ENCODE assay signal across 11 mouse cellular contexts in the genomic region with DNA sequence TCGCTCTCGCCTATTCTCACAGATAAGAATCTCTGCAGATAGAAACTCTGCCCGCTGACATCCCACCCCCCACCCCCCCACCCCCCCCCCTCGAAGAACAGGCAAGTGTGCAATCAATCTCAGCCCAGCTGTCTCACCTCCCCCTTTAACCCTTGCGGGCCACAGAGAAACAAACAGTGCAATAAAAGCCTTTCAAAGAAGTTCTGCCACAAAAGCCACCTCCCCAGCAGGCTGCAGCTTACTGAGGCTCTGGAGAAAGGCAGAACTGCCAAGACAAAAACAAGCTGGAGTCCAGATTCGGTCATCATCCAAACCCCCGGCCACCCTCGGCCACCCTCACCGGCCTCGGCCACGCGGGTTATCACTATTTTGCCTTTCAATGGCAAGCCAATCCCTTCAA. TPM values are rescaled to one million over a fixed set of nuclear protein-coding genes. Genes with fewer than 3 reads are reported as not detected.
DNase-seq lines count a peak whose midpoint lies in the region; ATAC-seq and TF ChIP-seq lines count a peak whose summit lies in the region.
"Had no signal": no experiment of that assay in that cellular context is flagged by ENCODE, and none has a peak within 500 bp of the region (broad histone marks: within the 10 kb centered on the region; RNA-seq: fewer than 3 reads in every experiment).

No protein-coding gene starts in this region.

- 22% methylated on average over 12 of the region's 12 CpGs for WGBS in lung, embryonic 16.5 days
- 14% methylated on average over 12 of the region's 12 CpGs for WGBS in forebrain, embryonic 10.5 days
- 19% methylated on average over 12 of the region's 12 CpGs for WGBS in limb, embryonic 10.5 days
- WGBS in neural tube, embryonic 13.5 days, result 6% methylated on average over 12 of the region's 12 CpGs

- H3K4me3 ChIP-seq in lung, embryonic 16.5 days (ENCODE audit: low read length), result peak overlapping the region; percentile 31
- peak overlapping the region; percentile 28; the same call in 1 of the 2 replicates for H3K4me3 ChIP-seq in forebrain, embryonic 10.5 days
- H3K4me3 ChIP-seq in limb, embryonic 10.5 days, result 0 out of 2 replicates have a peak overlapping the region, but pooled peaks have one; percentile 13
- H3K4me3 ChIP-seq in neural tube, embryonic 13.5 days, result 0 out of 2 replicates have a peak overlapping the region, but pooled peaks have one; percentile 10
- no peak overlapping the region for H3K4me3 ChIP-seq in gastrocnemius, adult 2 months
- H3K4me3 ChIP-seq: embryonic facial prominence, embryonic 15.5 days; heart, adult 2 months had no signal

- ATAC-seq in lung, embryonic 16.5 days (ENCODE audit: low read depth), result no peak
- ATAC-seq in neural tube, embryonic 13.5 days (ENCODE audit: low read depth), result no peak

- TF ChIP-seq CTCF in gastrocnemius, adult 2 months (IDR thresholded peaks at IDR 0.05), result no peak

- peak overlapping the region; percentile 45 for H3K4me2 ChIP-seq in lung, embryonic 16.5 days (ENCODE audit: low read depth, low read length)
- peak overlapping the region; percentile 44 for H3K4me2 ChIP-seq in neural tube, embryonic 13.5 days
- H3K4me2 ChIP-seq: embryonic facial prominence, embryonic 15.5 days had no signal

- intact Hi-C loops in gastrocnemius, adult 2 months (cut with DNase I), result no loop called here

- H3K36me3 ChIP-seq in lung, embryonic 16.5 days (ENCODE audit: control insufficient read depth, insufficient read depth, low read length), result no peaks in the 10 kb centered on the region; the same call in 1 of the 2 replicates
- peaks cover 12% of the 10 kb centered on the region; the same call in 1 of the 2 replicates for H3K36me3 ChIP-seq in forebrain, embryonic 10.5 days (replicated peaks)
- peaks cover 44% of the 10 kb centered on the region for H3K36me3 ChIP-seq in limb, embryonic 10.5 days
- H3K36me3 ChIP-seq in neural tube, embryonic 13.5 days, result no peaks in the 10 kb centered on the region
- H3K36me3 ChIP-seq: embryonic facial prominence, embryonic 15.5 days had no signal

- H3K4me1 ChIP-seq in lung, embryonic 16.5 days (replicated peaks; ENCODE audit: control insufficient read depth, insufficient read depth, low read length), result peaks cover 26% of the 10 kb centered on the region
- H3K4me1 ChIP-seq in forebrain, embryonic 10.5 days, result peaks cover 66% of the 10 kb centered on the region
- H3K4me1 ChIP-seq in limb, embryonic 10.5 days, result peaks cover 42% of the 10 kb centered on the region
- H3K4me1 ChIP-seq in neural tube, embryonic 13.5 days (replicated peaks), result peaks cover 59% of the 10 kb centered on the region

- peak overlapping the region; percentile 80 for H3K27ac ChIP-seq in lung, embryonic 16.5 days (ENCODE audit: low read length)
- peak overlapping the region; percentile 54; the same call in 1 of the 2 replicates for H3K27ac ChIP-seq in forebrain, embryonic 10.5 days
- H3K27ac ChIP-seq in limb, embryonic 10.5 days, result peak overlapping the region; percentile 70
- H3K27ac ChIP-seq in neural tube, embryonic 13.5 days (replicated peaks), result peak overlapping the region; percentile 76
- no peak overlapping the region for H3K27ac ChIP-seq in gastrocnemius, adult 2 months
- H3K27ac ChIP-seq: embryonic facial prominence, embryonic 15.5 days; heart, adult 2 months had no signal

- no peak for DNase-seq in lung, postnatal 25 days (ENCODE audit: low spot score)
- peak; percentile 42 for DNase-seq in forebrain, embryonic 10.5 days (ENCODE audit: extremely low spot score, low spot score)
- DNase-seq in limb, embryonic 10.5 days (ENCODE audit: low spot score), result no peak
- DNase-seq in gastrocnemius, adult 2 months, result no peak
- no peak for DNase-seq in spleen, postnatal 14 days (ENCODE audit: low spot score in 2 of 2)
- DNase-seq in gastrocnemius, postnatal 25 days, result no peak
- DNase-seq: heart, adult 2 months; kidney, adult 18-20 months had no signal

- no peaks in the 10 kb centered on the region for H3K27me3 ChIP-seq in lung, embryonic 16.5 days (ENCODE audit: control insufficient read depth, insufficient read depth, low read depth, low read length)
- peaks cover 83% of the 10 kb centered on the region for H3K27me3 ChIP-seq in forebrain, embryonic 10.5 days (ENCODE audit: poor library complexity, severe bottlenecking)
- no peaks in the 10 kb centered on the region for H3K27me3 ChIP-seq in limb, embryonic 10.5 days (ENCODE audit: low read depth, poor library complexity, severe bottlenecking)
- H3K27me3 ChIP-seq in neural tube, embryonic 13.5 days, result peaks cover 47% of the 10 kb centered on the region
- H3K27me3 ChIP-seq: embryonic facial prominence, embryonic 15.5 days had no signal

- H3K9me3 ChIP-seq in lung, embryonic 16.5 days (ENCODE audit: control insufficient read depth, low read length), result no peaks in the 10 kb centered on the region
- H3K9me3 ChIP-seq in forebrain, embryonic 10.5 days, result no peaks in the 10 kb centered on the region
- no peaks in the 10 kb centered on the region for H3K9me3 ChIP-seq in limb, embryonic 10.5 days (replicated peaks)
- no peaks in the 10 kb centered on the region for H3K9me3 ChIP-seq in neural tube, embryonic 13.5 days
- H3K9me3 ChIP-seq: embryonic facial prominence, embryonic 15.5 days had no signal

- peak overlapping the region; percentile 53 for H3K9ac ChIP-seq in lung, embryonic 16.5 days (ENCODE audit: low read length)
- H3K9ac ChIP-seq in neural tube, embryonic 13.5 days, result peak overlapping the region; percentile 45; the same call in 1 of the 2 replicates
- H3K9ac ChIP-seq: embryonic facial prominence, embryonic 15.5 days had no signal

RNA-seq across cellular contexts. Expression of a gene that starts 5.6 kb away (rescaled TPM):
- polyA plus RNA-seq in lung, embryonic 16.5 days (2015; fragmentation: Nextera tagmentation; extraction: Ambion mirVana), result 188 and 201 TPM in 2 replicates
- 34.5 and 45.8 TPM in 2 replicates for polyA plus RNA-seq in forebrain, embryonic 10.5 days (2016; fragmentation: Nextera tagmentation; extraction: Ambion mirVana)
- polyA plus RNA-seq in limb, embryonic 10.5 days (2016; fragmentation: Nextera tagmentation; extraction: Ambion mirVana), result 66.8 and 74.3 TPM in 2 replicates
- 26.3 and 28.1 TPM in 2 replicates for polyA plus RNA-seq in neural tube, embryonic 13.5 days (2015; fragmentation: Nextera tagmentation; extraction: Ambion mirVana)
- total RNA-seq in gastrocnemius, adult 2 months (2021), result 1 to 10 TPM; 7.1 to 7.5 TPM
- 10 to 100 TPM; 11.1 to 13.3 TPM for total RNA-seq in gastrocnemius, postnatal 25 days (2021)
